Mouse (Mus musculus): ENCODE data around the gene Mdm4. TPM values are rescaled to one million over a fixed set of nuclear protein-coding genes. Genes with fewer than 3 reads are reported as not detected.

The Mdm4 gene
- polyA plus RNA-seq, 1 experiment from 2014 or later: 45.4 TPM

DNA sequence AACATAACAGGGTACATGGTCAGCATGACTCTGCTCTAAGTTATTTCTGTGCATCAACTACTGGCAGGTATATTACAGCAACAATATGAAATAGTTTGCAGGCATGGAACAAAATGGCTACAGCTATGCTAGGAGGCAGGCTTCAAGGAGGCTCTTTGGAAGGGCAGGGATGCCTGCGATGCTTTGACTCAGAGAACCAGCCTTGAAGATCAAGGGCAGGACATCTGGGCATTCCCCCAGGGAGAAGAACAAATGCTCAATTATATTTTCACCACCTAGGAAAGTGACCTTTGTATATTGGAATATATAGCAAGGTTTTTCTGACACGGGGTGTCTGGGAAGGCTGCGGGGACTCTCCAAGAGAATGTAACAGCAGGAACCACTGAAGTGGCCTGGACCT lies 68.6 kb downstream of the Mdm4 start:
- H3K4me3 ChIP-seq: no peak overlapping the region

DNA sequence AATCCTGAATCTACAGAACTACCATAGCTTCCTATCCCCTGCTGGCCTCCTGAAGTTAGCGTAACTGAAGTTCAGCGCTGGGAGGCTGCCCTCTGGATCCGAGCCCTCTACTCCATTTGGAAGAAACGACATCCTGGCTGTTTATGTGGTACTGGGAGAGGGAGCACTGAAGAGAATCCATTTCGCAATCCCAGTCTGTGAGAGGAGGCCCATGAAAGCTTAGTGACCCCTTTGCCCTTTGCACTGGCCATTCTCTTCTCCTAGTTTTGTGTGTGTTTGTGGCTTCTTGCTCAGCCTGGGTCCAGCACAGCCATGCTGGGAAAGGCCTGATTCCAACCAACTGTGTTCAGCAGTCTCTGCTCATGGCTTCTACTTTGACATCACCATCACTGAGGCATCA lies 73.6 kb downstream of the Mdm4 start:
- Histone ChIP-seq H3K9ac (no peak overlapping the region), H3K4me1 (no peaks in the 10 kb centered on the region), H3K27ac (no peak overlapping the region)

More for the DNA sequence above, 68.6 kb downstream of the Mdm4 start:
- H3K9me3 ChIP-seq: no peaks in the 10 kb centered on the region
- no peak for ATAC-seq (replicated peaks)
- WGBS: 94% methylated on average over 3 of the region's 3 CpGs
- no peak overlapping the region for H3K9ac ChIP-seq
- H3K4me1 ChIP-seq: no peaks in the 10 kb centered on the region
- no peaks in the 10 kb centered on the region for H3K27me3 ChIP-seq (replicated peaks)
- H3K27ac ChIP-seq: no peak overlapping the region
- H3K4me2 ChIP-seq: no peak overlapping the region
- H3K36me3 ChIP-seq (replicated peaks): no peaks in the 10 kb centered on the region

DNA sequence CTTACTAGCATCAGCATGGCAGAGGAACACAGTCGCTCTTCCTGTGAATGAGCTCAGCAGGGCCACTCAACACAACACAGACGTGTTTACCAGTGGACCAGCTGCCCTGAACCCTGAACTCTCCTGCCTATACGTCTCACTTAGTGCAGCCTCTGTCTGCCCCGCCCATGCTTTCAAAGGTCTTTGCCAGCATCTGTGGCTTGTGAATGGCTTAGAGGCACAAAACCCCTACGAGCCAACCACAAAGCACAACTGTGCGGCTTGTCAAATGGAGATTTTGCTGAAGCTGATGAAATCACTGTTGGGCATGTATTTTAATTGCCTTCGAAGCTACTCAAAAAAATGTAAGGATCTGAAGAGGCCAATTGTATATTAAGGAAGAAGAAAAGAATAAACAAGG lies 82.5 kb downstream of the Mdm4 start:
- 34% methylated on average over 7 of the region's 7 CpGs for WGBS
- Histone ChIP-seq H3K27me3 (replicated peaks) (no peaks in the 10 kb centered on the region), H3K9me3 (no peaks in the 10 kb centered on the region), H3K36me3 (replicated peaks) (no peaks in the 10 kb centered on the region), H3K9ac (no peak overlapping the region), H3K4me1 (no peaks in the 10 kb centered on the region), H3K27ac (no peak overlapping the region), H3K4me2 (no peak overlapping the region), H3K4me3 (no peak overlapping the region)
- no peak for ATAC-seq (replicated peaks)

More for the DNA sequence above, 73.6 kb downstream of the Mdm4 start:
- Histone ChIP-seq H3K27me3 (replicated peaks) (no peaks in the 10 kb centered on the region), H3K36me3 (replicated peaks) (no peaks in the 10 kb centered on the region), H3K4me2 (no peak overlapping the region), H3K9me3 (no peaks in the 10 kb centered on the region), H3K4me3 (no peak overlapping the region)
- ATAC-seq (replicated peaks): no peak
- 97% methylated on average over 5 of the region's 5 CpGs for WGBS

DNA sequence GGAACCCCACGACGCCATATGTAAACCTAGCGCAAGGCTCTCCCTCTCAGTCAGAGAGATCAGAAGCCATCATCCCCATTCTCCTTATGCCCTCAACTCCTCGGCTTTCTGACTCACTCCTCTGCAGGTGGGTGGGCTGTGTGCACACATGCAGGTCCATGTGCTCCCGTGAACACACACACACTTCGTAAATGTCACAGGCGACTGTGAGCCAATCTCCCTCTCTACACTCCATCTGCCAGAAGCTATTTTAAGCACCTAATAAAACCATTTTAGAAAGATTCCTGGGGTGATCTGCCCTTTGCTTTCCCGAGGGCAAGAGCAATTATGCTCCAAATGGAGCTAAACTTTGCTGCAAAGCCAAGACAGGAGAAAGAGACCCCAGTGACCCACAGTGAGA lies 84.5 kb downstream of the Mdm4 start:
- Histone ChIP-seq H3K27ac (no peak overlapping the region), H3K9me3 (no peaks in the 10 kb centered on the region), H3K9ac (no peak overlapping the region), H3K36me3 (replicated peaks) (no peaks in the 10 kb centered on the region), H3K4me1 (no peaks in the 10 kb centered on the region), H3K27me3 (replicated peaks) (no peaks in the 10 kb centered on the region), H3K4me2 (no peak overlapping the region), H3K4me3 (no peak overlapping the region)
- WGBS: 73% methylated on average over 8 of the region's 8 CpGs
- no peak for ATAC-seq (replicated peaks)

DNA sequence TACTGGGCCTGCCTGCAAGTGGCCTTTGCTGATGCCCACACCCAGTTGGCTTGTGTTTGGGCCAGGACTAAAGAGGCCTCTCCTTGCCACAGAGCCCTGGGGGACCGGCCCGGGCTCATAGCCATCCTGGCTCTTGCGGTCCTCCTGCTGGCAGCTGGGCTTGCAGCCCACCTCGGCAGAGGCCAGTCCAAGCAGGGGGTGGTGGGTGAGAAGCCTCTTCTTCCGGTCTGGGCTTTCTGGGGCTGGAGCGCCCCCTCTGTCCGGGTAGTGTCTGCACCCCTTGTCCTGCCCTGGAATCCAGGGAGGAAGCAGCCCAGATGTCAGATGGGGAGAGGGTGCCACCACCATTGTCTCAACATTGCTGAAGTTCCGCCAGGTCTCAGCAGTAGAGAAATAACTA lies 91.4 kb downstream of the Mdm4 start:
- Histone ChIP-seq H3K36me3 (replicated peaks) (peaks cover 17% of the 10 kb centered on the region), H3K4me2 (no peak overlapping the region), H3K4me3 (no peak overlapping the region), H3K9ac (no peak overlapping the region), H3K27me3 (replicated peaks) (no peaks in the 10 kb centered on the region), H3K27ac (no peak overlapping the region), H3K9me3 (no peaks in the 10 kb centered on the region), H3K4me1 (peaks cover 12% of the 10 kb centered on the region; the same call in 1 of the 2 replicates)
- peak; percentile 27 for ATAC-seq (replicated peaks)
- 84% methylated on average over 8 of the region's 8 CpGs for WGBS

DNA sequence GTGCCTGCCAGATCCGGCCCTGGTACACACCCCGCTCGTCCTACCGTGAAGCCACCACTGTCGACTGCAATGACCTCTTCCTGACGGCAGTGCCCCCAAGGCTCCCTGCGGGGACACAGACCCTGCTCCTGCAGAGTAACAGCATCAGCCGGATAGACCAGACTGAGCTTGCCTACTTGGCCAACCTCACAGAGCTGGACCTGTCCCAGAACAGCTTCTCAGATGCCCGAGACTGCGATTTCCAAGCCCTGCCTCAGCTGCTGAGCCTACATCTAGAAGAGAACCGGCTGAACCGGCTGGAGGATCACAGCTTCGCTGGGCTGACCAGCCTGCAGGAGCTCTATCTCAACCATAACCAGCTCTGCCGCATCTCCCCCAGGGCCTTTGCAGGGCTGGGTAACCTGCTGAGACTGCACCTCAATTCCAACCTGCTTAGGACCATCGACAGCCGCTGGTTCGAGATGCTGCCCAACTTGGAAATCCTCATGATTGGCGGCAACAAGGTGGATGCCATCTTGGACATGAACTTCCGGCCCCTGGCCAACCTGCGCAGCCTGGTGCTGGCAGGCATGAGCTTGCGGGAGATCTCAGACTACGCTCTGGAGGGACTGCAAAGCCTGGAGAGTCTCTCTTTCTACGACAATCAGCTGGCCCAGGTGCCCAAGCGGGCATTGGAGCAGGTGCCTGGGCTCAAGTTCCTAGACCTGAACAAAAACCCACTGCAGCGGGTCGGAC lies 92.9 kb downstream of the Mdm4 start:
- H3K27ac ChIP-seq: no peak overlapping the region
- peaks cover 17% of the 10 kb centered on the region for H3K36me3 ChIP-seq (replicated peaks)
- H3K4me2 ChIP-seq: no peak overlapping the region
- ATAC-seq (replicated peaks): no peak
- H3K9ac ChIP-seq: no peak overlapping the region
- peaks cover 12% of the 10 kb centered on the region; the same call in 1 of the 2 replicates for H3K4me1 ChIP-seq
- no peaks in the 10 kb centered on the region for H3K9me3 ChIP-seq
- 88% methylated on average over 26 of the region's 26 CpGs for WGBS
- H3K27me3 ChIP-seq (replicated peaks): no peaks in the 10 kb centered on the region
- H3K4me3 ChIP-seq: no peak overlapping the region

DNA sequence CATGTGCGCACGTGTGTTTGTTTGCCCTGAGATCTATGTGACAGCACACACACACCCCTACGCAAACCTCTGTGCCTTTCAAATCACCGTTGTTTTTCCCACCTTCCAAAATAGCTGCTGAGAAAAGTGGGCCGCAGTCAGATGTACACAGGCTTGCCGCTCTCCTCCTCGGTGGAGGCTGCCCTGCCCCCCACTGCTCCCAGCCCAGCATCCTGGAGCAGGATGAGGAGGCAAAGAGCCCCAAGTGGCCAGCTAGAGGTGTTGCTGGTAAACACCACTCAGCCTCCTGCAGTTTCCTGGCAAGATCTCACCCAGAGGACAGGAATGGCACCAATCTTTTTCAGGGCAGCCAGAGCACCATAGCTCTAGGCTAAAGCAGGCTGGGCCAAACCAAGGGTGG lies 95.5 kb downstream of the Mdm4 start:
- 0 out of 2 replicates have a peak, but pooled peaks have one; percentile 62 for ATAC-seq (replicated peaks)
- no peak overlapping the region for H3K9ac ChIP-seq
- 25% methylated on average over 7 of the region's 7 CpGs for WGBS
- no peaks in the 10 kb centered on the region for H3K27me3 ChIP-seq (replicated peaks)
- H3K27ac ChIP-seq: no peak overlapping the region
- no peaks in the 10 kb centered on the region for H3K9me3 ChIP-seq
- peaks cover 12% of the 10 kb centered on the region; the same call in 1 of the 2 replicates for H3K4me1 ChIP-seq
- H3K4me3 ChIP-seq: no peak overlapping the region
- peaks cover 17% of the 10 kb centered on the region for H3K36me3 ChIP-seq (replicated peaks)
- H3K4me2 ChIP-seq: no peak overlapping the region

DNA sequence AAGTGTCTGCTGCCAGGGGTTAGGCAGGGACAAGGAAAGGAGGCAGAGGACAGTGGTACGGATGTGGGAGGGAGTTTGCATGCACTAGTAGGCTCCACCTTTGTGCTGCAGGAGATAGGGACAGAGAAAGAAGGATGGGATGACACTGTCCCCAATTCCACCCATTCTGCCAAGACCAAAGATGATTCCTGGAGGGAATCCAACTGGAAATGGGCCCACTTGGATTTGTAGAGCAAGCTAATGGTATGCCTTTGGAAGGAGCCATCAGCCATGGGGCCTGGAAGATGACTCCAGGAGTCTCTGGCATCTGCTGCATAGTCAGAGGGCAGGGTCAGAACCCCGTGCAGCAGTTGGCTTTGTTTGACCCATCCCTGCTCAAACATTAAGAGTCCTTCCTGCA lies 97.9 kb downstream of the Mdm4 start:
- ATAC-seq (replicated peaks): no peak
- H3K27me3 ChIP-seq (replicated peaks): no peaks in the 10 kb centered on the region
- H3K4me3 ChIP-seq: no peak overlapping the region
- H3K9ac ChIP-seq: no peak overlapping the region
- no peak overlapping the region for H3K4me2 ChIP-seq
- H3K4me1 ChIP-seq: peaks cover 26% of the 10 kb centered on the region
- no peak overlapping the region for H3K27ac ChIP-seq
- WGBS: 89% methylated on average over 2 of the region's 2 CpGs
- H3K9me3 ChIP-seq: no peaks in the 10 kb centered on the region
- peaks cover 3% of the 10 kb centered on the region for H3K36me3 ChIP-seq (replicated peaks)

DNA sequence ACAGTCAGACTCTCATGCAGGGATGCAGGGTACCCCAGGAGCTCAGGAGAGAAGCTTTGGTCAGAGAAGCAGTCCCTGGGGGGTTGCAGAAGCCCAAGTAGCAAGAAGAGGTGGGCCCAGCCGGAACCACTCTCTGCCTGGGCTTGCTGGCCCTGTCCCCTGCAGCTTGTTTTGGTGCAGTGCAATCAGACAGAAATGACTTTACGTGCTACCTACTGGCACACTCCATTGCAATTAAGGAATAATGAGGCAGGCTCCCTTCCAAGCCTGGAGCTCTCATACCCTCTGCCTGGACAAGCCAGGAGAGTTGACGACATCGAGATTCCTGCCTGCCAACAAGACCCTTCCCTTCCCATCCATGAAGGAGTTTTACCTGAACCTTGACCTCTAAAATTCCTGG lies 100.1 kb downstream of the Mdm4 start:
- no peak overlapping the region for H3K27ac ChIP-seq
- no peak for ATAC-seq (replicated peaks)
- no peak overlapping the region for H3K4me2 ChIP-seq
- WGBS: 80% methylated on average over 4 of the region's 4 CpGs
- no peaks in the 10 kb centered on the region for H3K36me3 ChIP-seq (replicated peaks)
- no peak overlapping the region for H3K9ac ChIP-seq
- H3K4me1 ChIP-seq: peaks cover 26% of the 10 kb centered on the region
- H3K9me3 ChIP-seq: no peaks in the 10 kb centered on the region
- H3K4me3 ChIP-seq: no peak overlapping the region
- H3K27me3 ChIP-seq (replicated peaks): no peaks in the 10 kb centered on the region

DNA sequence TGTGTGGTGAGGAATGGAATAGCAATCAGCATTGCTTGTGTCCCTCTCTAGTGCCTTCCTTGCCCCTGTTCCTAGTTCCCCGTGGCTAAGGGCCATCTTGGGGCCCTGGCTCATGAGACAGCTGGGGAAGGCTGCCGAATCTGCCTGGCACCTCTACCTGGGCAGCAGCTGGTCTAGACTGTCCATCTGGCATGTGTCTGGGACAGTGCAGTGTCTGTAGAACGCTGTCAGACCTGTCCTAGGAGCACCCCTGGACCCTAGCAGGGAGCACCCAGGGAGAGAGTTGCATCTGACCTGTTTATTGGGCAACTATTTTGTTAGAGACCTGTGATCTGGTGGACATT lies 101.5 kb downstream of the Mdm4 start:
- no peaks in the 10 kb centered on the region for H3K9me3 ChIP-seq
- no peak overlapping the region for H3K4me3 ChIP-seq
- peak overlapping the region; percentile 61 for H3K27ac ChIP-seq
- H3K4me1 ChIP-seq: peaks cover 14% of the 10 kb centered on the region
- no peaks in the 10 kb centered on the region for H3K36me3 ChIP-seq (replicated peaks)
- H3K4me2 ChIP-seq: no peak overlapping the region
- 60% methylated on average over 3 of the region's 3 CpGs for WGBS
- no peak; the same call in 1 of the 2 replicates for ATAC-seq (replicated peaks)
- no peak overlapping the region for H3K9ac ChIP-seq
- no peaks in the 10 kb centered on the region for H3K27me3 ChIP-seq (replicated peaks)

DNA sequence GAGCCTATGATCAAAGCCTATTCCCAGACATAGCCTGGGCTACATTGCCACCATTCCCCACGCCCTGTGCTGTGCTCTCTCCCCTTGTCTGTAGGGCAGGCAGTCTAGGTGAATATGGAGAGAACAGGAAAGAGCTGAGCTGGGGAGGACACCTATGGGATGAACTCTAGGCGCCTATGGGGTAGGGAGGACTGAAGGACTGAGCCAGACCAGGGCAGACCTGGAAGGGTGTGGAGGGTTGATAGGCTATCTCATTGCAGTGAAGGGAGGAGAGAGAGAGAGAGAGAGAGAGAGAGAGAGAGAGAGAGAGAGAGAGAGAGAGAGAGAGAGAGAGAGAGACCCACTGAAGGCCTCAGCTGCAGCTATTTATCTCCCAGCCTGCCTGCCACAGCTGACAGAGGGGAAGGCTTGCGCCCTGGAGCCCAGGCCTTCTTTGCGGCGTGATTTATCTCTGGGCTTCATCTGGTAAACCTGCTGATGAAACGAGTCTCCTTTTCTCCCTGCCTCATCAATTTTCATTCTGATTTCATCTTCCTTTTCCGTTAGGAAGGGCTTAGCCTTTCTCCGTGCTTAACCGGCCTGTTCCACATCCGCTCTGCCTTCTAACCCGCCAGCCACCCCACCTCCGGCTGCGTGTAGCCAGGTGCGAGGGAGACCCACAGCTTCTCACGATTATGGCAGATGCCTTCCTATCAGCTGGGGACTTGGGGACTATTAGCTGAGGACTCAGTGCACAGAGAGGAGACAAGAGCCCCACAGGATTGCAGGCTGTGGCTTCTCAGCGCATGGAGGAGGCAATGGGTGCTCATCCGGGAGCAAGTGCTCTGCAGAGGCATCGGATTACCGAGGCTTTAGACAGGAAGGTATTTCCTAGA lies 102.1 kb downstream of the Mdm4 start:
- Histone ChIP-seq H3K4me2 (no peak overlapping the region), H3K9ac (no peak overlapping the region), H3K27ac (peak overlapping the region; percentile 61), H3K27me3 (replicated peaks) (no peaks in the 10 kb centered on the region), H3K4me1 (peaks cover 14% of the 10 kb centered on the region), H3K9me3 (no peaks in the 10 kb centered on the region), H3K36me3 (replicated peaks) (no peaks in the 10 kb centered on the region), H3K4me3 (no peak overlapping the region)
- ATAC-seq (replicated peaks): peak; percentile 46; the same call in 1 of the 2 replicates
- WGBS: 37% methylated on average over 19 of the region's 19 CpGs

DNA sequence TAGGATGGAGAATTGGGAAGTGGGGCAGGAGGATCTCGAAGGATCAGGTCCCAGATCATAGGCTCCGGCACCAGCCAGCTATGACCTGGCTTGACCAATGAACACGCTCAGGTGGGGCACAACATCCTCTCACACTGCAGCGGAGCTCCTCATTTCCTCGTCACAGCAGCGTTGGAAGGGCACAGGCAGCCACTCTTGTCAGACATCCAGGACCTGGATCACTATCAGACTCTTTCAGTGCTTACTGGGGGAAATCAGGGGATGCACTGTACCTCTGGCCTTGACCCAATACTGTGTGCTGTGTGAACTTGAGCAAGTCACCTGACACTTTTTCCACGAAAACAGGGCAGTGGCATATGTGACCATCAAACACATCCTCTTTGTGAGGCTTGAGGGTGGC lies 105.1 kb downstream of the Mdm4 start:
- H3K4me3 ChIP-seq: no peak overlapping the region
- H3K36me3 ChIP-seq (replicated peaks): no peaks in the 10 kb centered on the region
- H3K9ac ChIP-seq: no peak overlapping the region
- no peak overlapping the region for H3K4me2 ChIP-seq
- ATAC-seq (replicated peaks): no peak
- H3K4me1 ChIP-seq: peaks cover 38% of the 10 kb centered on the region
- 89% methylated on average over 7 of the region's 7 CpGs for WGBS
- no peaks in the 10 kb centered on the region for H3K27me3 ChIP-seq (replicated peaks)
- H3K27ac ChIP-seq: no peak overlapping the region
- H3K9me3 ChIP-seq: no peaks in the 10 kb centered on the region
